Mouse (Mus musculus) kidney, embryonic 14.5 days (tissue): ENCODE data around the gene Ssbp4. TPM values are rescaled to one million over a fixed set of nuclear protein-coding genes. Genes with fewer than 3 reads are reported as not detected.

Source experiments
- ATAC-seq: fragments of 200-750 bp; cut with Nextera tagmentation; 2 replicates; pipeline ENCODE4 v1.8.0; 2017; ENCODE audit warnings: moderate number of reproducible peaks, mild to moderate bottlenecking, moderate TSS enrichment, moderate library complexity; ENCODE audit not compliant: low FRiP score, low TSS enrichment
- H3K27ac ChIP-seq: fragments of 300-500 bp; sonication (generic); 2 replicates; pipeline ENCODE4 v1.5.1; 2014; ENCODE audit warnings: low read depth, mild to moderate bottlenecking, low read length, moderate library complexity, mixed read lengths
- H3K27me3 ChIP-seq: fragments of 300-500 bp; sonication (generic); 2 replicates; pipeline ENCODE4 v1.6.1; 2014; ENCODE audit warnings: mild to moderate bottlenecking, low read length; ENCODE audit not compliant: control insufficient read depth, insufficient read depth
- H3K36me3 ChIP-seq: fragments of 300-500 bp; sonication (generic); 2 replicates; pipeline ENCODE4 v1.6.1; 2014; ENCODE audit warnings: low read length, mixed read lengths; ENCODE audit not compliant: control insufficient read depth, insufficient read depth
- H3K4me1 ChIP-seq: fragments of 300-500 bp; sonication (generic); 2 replicates; pipeline ENCODE4 v1.6.1; 2014; ENCODE audit warnings: low read length, mixed read lengths; ENCODE audit not compliant: control insufficient read depth, insufficient read depth
- H3K4me2 ChIP-seq: fragments of 300-500 bp; sonication (generic); replicated peaks from 2 replicates; pipeline ENCODE4 v1.6.1; 2014; ENCODE audit warnings: low read depth, mild to moderate bottlenecking, low read length
- H3K4me3 ChIP-seq: fragments of 300-500 bp; sonication (generic); 2 replicates; pipeline ENCODE4 v1.5.1; 2014; ENCODE audit warnings: mild to moderate bottlenecking, low read length
- H3K9ac ChIP-seq: fragments of 300-500 bp; sonication (generic); 2 replicates; pipeline ENCODE4 v1.6.1; 2014; ENCODE audit warnings: low read depth, mild to moderate bottlenecking, low read length, moderate library complexity
- H3K9me3 ChIP-seq: fragments of 300-500 bp; sonication (generic); 2 replicates; pipeline ENCODE4 v1.6.1; 2016; ENCODE audit warnings: low read length; ENCODE audit not compliant: control insufficient read depth
- WGBS: fragments of 180-500 bp; shearing (Covaris S2); extraction: QIAGEN DNeasy Blood & Tissue Kit; methylation state at CpG from one replicate; pipeline ENCODE4 v1.1.7; 2014; 5-methylcytosine and 5-hydroxymethylcytosine counted together
- polyA plus RNA-seq: library from polyadenylated mRNA; unstranded; fragments of >200 nt; fragmentation: Nextera tagmentation; extraction: Ambion mirVana; gene quantifications from 2 replicates; pipeline ENCODE4 v1.2.1, GENCODE M21; 2014

The Ssbp4 gene
- polyA plus RNA-seq, 1 experiment from 2014 or later: 172 TPM

DNA sequence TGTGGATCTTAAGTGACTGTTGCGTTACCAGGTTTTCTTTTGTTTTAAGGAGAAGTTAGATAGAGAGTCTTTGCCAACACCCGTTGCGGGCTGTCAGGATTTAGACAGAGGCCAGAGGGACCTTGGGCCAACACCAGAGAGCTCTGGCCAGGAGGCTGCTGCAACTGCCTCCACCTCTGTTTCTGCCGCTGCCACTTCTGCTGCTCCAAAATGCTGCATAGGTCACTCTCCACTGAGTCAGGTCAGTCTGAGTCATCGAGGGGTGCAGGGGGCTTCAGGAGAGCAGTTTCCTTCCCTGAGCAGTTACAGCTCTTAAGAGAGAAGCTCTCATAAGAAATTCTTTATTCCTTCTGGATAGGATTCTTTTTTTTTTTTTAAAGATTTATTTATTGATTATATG lies 18.4 kb upstream of the Ssbp4 start:
- Histone ChIP-seq H3K27ac (no peak overlapping the region), H3K27me3 (no peaks in the 10 kb centered on the region), H3K4me3 (no peak overlapping the region), H3K4me2 (no peak overlapping the region), H3K9me3 (no peaks in the 10 kb centered on the region), H3K36me3 (no peaks in the 10 kb centered on the region), H3K4me1 (peaks cover 21% of the 10 kb centered on the region; the same call in 1 of the 2 replicates), H3K9ac (no peak overlapping the region)
- ATAC-seq: no peak
- WGBS: 82% methylated on average over 5 of the region's 5 CpGs

DNA sequence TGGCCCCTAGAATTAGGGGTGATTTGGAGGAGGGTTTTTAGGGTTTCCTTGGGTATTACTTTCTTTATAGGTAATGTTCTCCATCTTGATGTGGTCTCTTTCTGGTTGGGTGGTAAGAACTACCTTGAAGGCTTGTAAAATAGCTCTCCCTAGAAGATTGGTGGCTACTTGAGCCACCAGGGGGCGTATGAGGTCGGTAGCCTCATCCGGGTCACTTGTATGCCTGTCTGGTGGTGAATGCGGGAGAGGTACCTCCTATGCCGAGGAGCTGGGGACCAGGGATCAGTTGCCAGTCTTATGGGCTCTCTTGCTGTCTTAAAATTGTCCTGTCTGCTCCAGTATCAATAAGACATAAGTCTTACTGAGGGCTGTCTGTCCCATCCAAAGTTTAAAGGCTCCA lies 16.4 kb upstream of the Ssbp4 start:
- H3K27me3 ChIP-seq: no peaks in the 10 kb centered on the region
- H3K4me1 ChIP-seq: peaks cover 6% of the 10 kb centered on the region; the same call in 1 of the 2 replicates
- H3K36me3 ChIP-seq: no peaks in the 10 kb centered on the region
- no peak overlapping the region for H3K4me3 ChIP-seq
- H3K9ac ChIP-seq: no peak overlapping the region
- no peak overlapping the region for H3K27ac ChIP-seq
- WGBS: 11% methylated on average over 5 of the region's 5 CpGs
- no peaks in the 10 kb centered on the region for H3K9me3 ChIP-seq
- no peak overlapping the region; the same call in 1 of the 2 replicates for H3K4me2 ChIP-seq
- no peak for ATAC-seq

GRCm38 (mm10) chr8:70622220-70622619 lies 13.5 kb upstream of the Ssbp4 start:
- WGBS: 63% methylated on average over 3 of the region's 3 CpGs
- Histone ChIP-seq H3K27ac (no peak overlapping the region), H3K27me3 (no peaks in the 10 kb centered on the region), H3K4me3 (no peak overlapping the region), H3K36me3 (no peaks in the 10 kb centered on the region), H3K9ac (no peak overlapping the region), H3K9me3 (no peaks in the 10 kb centered on the region), H3K4me2 (no peak overlapping the region), H3K4me1 (peaks cover 2% of the 10 kb centered on the region; the same call in 1 of the 2 replicates)
- no peak for ATAC-seq

DNA sequence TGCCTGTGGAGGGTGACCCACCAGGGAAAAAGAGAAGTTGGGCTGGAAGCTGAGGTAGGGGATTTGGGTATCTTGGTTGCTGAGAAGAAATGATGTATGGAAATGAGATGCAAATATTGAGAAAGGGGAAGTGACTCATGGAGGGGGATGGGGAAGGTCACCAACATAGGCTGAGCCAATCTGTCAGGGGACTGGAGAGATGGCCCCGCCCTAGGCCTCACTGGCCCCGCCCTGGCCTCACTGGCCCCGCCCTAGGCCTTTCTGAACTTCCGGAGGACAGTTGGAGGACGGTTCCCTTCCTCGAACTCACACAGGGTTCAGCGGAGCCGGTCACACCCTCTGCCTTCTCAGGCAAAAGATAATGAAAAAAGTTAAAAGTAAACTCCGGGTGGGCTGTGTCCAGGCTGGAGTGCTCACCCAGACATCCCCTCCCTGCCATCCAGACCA lies 10.2 kb upstream of the Ssbp4 start:
- no peaks in the 10 kb centered on the region for H3K27me3 ChIP-seq
- H3K9me3 ChIP-seq: no peaks in the 10 kb centered on the region
- no peak overlapping the region for H3K9ac ChIP-seq
- peaks cover 2% of the 10 kb centered on the region; the same call in 1 of the 2 replicates for H3K4me1 ChIP-seq
- no peak overlapping the region for H3K4me2 ChIP-seq
- no peak overlapping the region for H3K4me3 ChIP-seq
- H3K27ac ChIP-seq: no peak overlapping the region
- H3K36me3 ChIP-seq: no peaks in the 10 kb centered on the region
- peak; percentile 55 for ATAC-seq
- WGBS: 35% methylated on average over 9 of the region's 9 CpGs

- Histone ChIP-seq H3K4me3 (no peak overlapping the region), H3K9me3 (no peaks in the 10 kb centered on the region), H3K36me3 (no peaks in the 10 kb centered on the region), H3K9ac (no peak overlapping the region; the same call in 1 of the 2 replicates), H3K4me2 (no peak overlapping the region), H3K27ac (no peak overlapping the region), H3K4me1 (peaks cover 2% of the 10 kb centered on the region; the same call in 1 of the 2 replicates), H3K27me3 (no peaks in the 10 kb centered on the region)
- ATAC-seq: no peak
- WGBS: 85% methylated on average over 11 of the region's 11 CpGs
Measured at GRCm38 (mm10) chr8:70617985-70618384, 9.3 kb upstream of the Ssbp4 start.

GRCm38 (mm10) chr8:70616645-70617044 lies 8.0 kb upstream of the Ssbp4 start:
- Histone ChIP-seq H3K9ac (no peak overlapping the region), H3K4me3 (no peak overlapping the region), H3K27me3 (no peaks in the 10 kb centered on the region), H3K27ac (no peak overlapping the region), H3K9me3 (no peaks in the 10 kb centered on the region), H3K4me2 (no peak overlapping the region), H3K36me3 (no peaks in the 10 kb centered on the region), H3K4me1 (peaks cover 2% of the 10 kb centered on the region; the same call in 1 of the 2 replicates)
- 47% methylated on average over 11 of the region's 11 CpGs for WGBS
- ATAC-seq: no peak

DNA sequence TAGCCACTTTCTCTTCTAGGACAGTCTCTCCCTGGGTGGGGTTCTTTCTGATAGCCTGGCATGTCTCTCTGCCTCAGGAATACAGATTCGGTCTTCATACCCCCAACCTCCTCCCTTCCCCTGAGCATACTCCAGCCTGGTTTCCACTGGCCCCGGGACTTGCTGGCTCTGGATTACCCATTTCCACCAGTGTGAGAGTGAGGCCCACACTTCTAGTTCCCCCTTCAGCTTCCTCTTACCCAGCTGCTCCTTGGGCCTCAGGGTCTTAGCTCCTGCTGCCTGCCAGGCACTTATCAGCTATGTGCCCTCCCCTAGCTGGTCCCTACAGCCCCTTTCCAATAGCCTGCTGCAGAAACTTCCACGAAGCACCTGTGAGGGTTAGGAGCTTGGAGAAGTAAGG lies 7.2 kb upstream of the Ssbp4 start, which contains the start of gene Lrrc25:
Gene Lrrc25, plus strand, starts transcription at position 262 of the 400 bp plus-strand sequence.
- 86% methylated on average over 3 of the region's 3 CpGs for WGBS

GRCm38 (mm10) chr8:70615281-70615680 lies 6.6 kb upstream of the Ssbp4 start:
- no peaks in the 10 kb centered on the region for H3K27me3 ChIP-seq
- no peak overlapping the region for H3K4me3 ChIP-seq
- no peaks in the 10 kb centered on the region for H3K36me3 ChIP-seq
- no peak overlapping the region for H3K27ac ChIP-seq
- H3K9ac ChIP-seq: no peak overlapping the region
- no peak overlapping the region for H3K4me2 ChIP-seq
- WGBS: 76% methylated on average over 8 of the region's 8 CpGs
- no peak for ATAC-seq
- peaks cover 9% of the 10 kb centered on the region for H3K4me1 ChIP-seq
- no peaks in the 10 kb centered on the region for H3K9me3 ChIP-seq

More for the DNA sequence above, 7.2 kb upstream of the Ssbp4 start, which contains the start of gene Lrrc25:
- Histone ChIP-seq H3K36me3 (no peaks in the 10 kb centered on the region), H3K9me3 (no peaks in the 10 kb centered on the region), H3K4me3 (no peak within 1 kb of the TSS), H3K27me3 (no peaks in the 10 kb centered on the region), H3K4me2 (no peak within 1 kb of the TSS), H3K9ac (no peak within 1 kb of the TSS; the same call in 1 of the 2 replicates), H3K4me1 (peaks cover 5% of the 10 kb centered on the region), H3K27ac (no peak within 1 kb of the TSS)
- ATAC-seq: no peak

DNA sequence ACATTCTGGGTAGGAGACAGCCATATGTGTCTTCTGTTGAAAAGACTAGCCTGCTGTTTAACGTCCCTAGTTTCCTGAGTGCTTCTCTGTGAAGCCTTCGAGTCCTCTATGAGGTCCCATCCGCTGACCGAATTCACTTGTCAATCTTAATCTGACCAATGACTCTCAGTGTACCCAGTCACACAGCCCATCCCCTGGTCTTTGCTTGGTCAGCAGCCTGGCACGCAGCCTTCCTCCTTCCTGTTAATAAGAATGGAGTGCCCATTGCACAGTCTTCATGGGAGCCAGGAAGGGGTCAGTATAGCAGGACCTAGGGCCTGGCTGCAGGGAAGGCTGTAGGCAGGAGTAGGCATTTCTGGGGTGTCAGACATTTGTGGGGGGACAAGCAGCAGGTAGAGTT lies 5.8 kb upstream of the Ssbp4 start:
- no peak overlapping the region for H3K4me2 ChIP-seq
- no peak for ATAC-seq
- H3K9me3 ChIP-seq: no peaks in the 10 kb centered on the region
- WGBS: 70% methylated on average over 5 of the region's 5 CpGs
- H3K27ac ChIP-seq: 0 out of 2 replicates have a peak overlapping the region, but pooled peaks have one; percentile 7
- no peak overlapping the region for H3K9ac ChIP-seq
- no peaks in the 10 kb centered on the region for H3K36me3 ChIP-seq
- H3K4me1 ChIP-seq: peaks cover 10% of the 10 kb centered on the region
- no peak overlapping the region for H3K4me3 ChIP-seq
- no peaks in the 10 kb centered on the region for H3K27me3 ChIP-seq
